Mouse (Mus musculus) E14TG2a.4 (cell line): ENCODE results near the gene Bhmt.

Source experiments
- CTCF ChIP-seq: conservative IDR thresholded peaks from 2 replicates; pipeline ENCODE4 v1.5.1; 2014; ENCODE audit warnings: low read length
- NANOG ChIP-seq: IDR thresholded peaks from 2 replicates; pipeline ENCODE4 v1.6.1; 2014; ENCODE audit warnings: borderline replicate concordance, low read length, mixed read lengths
- POU5F1 ChIP-seq: IDR thresholded peaks from 2 replicates; pipeline ENCODE4 v1.6.1; 2014; ENCODE audit warnings: low read length, borderline replicate concordance

DNA sequence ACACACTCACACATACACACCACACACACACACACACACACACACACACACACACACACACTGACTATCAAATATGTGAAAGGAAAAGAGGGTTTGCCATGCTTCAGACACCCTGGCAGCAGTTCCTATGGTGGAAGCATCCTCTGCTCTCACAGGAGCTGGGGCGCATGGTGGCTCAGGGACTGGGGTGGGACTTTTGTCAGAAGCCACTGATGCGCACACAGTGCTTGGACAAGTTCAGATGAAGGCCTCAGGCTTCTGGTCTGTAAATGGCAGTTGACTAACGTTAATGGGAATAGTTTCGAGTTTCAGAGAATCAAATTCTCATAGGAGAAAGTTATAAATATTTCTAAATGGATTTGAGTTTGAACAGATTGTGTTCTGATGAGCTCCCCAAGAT, 47.5 kb upstream of the Bhmt start:
- no peak for TF ChIP-seq CTCF
- no peak for TF ChIP-seq POU5F1
- no peak for TF ChIP-seq NANOG
